Mouse (Mus musculus) bone marrow, adult 2 months (tissue): ENCODE data around the gene Lonp2.

Source experiments
- CTCF ChIP-seq: fragments of 200-500 bp; IDR thresholded peaks from 2 replicates; pipeline ENCODE4 v1.5.1; 2011; ENCODE audit warnings: low read length, control low read depth; ENCODE audit not compliant: control insufficient read depth, insufficient read depth
- POLR2A ChIP-seq: fragments of 200-500 bp; IDR thresholded peaks from 2 replicates; pipeline ENCODE4 v1.6.1; 2011; ENCODE audit warnings: low read depth, mild to moderate bottlenecking, control low read depth, low read length, borderline replicate concordance; ENCODE audit not compliant: control insufficient read depth

GRCm38 (mm10) chr8:86742605-86743345 lies 118.9 kb downstream of the Lonp2 start:
- TF ChIP-seq POLR2A (no peak), CTCF (no peak)
